Mouse (Mus musculus) mesoderm, embryonic 11.5 days (tissue): ENCODE results near the gene Defb30.

ENCODE experiments used
- DNase-seq: peaks from one replicate; pipeline ENCODE4 v3.0.0-alpha.2; 2012; ENCODE audit warnings: low read depth, low spot score

The Defb30 gene

DNA sequence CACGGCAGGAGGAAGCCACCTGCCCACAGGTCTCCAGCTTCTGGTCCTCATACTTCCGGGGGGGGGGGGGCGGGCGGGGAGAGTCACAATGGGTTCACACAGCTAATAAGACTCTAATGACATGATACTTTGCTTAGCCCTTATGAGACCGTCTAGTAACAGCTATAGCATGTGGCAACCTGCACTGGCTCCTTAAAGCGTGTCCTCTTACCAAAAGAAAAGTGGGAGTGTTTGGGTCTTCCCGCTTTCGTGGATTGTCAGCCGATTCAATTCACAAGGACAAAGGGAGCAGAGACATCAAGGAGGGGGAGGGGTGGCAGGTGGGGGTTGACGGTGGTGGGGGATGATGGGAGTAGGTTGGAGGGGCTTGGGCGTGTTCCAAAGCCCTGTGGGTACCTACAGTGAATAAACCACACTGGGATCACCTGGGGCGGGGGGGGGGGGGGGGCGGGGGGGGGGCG lies at the start of gene Defb30:
Defb30 (minus strand) TSS at position 51 of the 461 bp plus-strand sequence.
- no peak for DNase-seq

- DNase-seq: no peak
Measured at GRCm38 (mm10) chr14:63067708-63068107, 17.9 kb upstream of the Defb30 start.

GRCm38 (mm10) chr14:63066630-63067310 lies 17.0 kb upstream of the Defb30 start:
- DNase-seq: peak; percentile 71

DNA sequence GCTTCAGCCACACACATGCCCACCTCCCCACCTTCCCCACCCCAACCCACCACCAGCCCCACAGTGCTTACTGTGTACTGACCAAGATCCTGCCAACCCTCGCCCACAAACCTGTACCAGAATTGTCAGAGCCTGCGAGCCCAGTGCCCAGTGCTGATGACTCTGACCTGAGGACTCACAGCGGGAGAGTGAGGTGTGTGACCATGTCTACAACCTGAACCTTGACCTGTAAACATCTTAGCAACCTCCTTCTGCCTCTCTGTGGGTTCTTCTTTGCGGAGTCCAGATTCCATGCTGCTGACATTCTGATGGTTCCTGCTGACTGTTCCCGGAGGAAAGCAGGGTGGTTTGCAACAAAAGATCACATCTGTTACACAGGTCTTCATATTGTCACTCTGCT lies 15.6 kb upstream of the Defb30 start:
- DNase-seq: no peak

DNA sequence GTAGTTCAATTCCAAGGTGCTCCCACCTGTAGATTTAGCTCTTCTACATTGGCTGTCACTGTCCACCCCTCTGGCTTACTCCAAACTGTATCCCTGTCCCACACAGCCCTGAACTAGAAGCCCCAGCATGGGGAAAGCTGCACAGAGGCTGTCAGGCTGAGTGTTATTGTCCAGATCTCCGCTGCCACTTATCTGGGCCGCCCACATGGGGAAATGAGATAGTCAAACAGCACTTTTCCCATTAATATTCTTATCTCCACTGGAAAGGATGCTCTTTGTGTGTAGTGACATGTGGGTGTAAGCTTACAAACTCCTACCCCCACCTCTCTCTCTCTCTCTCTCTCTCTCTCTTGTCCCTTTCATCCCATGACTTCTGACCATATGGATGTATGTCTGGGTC lies 12.4 kb upstream of the Defb30 start:
- no peak for DNase-seq

GRCm38 (mm10) chr14:63060361-63060760 lies 10.6 kb upstream of the Defb30 start:
- DNase-seq: no peak

- DNase-seq: peak; percentile 37
Measured at GRCm38 (mm10) chr14:63054729-63055128, 5.0 kb upstream of the Defb30 start.

- DNase-seq: peak; percentile 61
Measured at GRCm38 (mm10) chr14:63050769-63051168, 1.0 kb upstream of the Defb30 start.

GRCm38 (mm10) chr14:63046691-63047090 lies 3.1 kb downstream of the Defb30 start, which contains the start of gene Defb42:
TSS of gene Defb42 (plus strand) at chr14:63046991.
- no peak for DNase-seq

DNA sequence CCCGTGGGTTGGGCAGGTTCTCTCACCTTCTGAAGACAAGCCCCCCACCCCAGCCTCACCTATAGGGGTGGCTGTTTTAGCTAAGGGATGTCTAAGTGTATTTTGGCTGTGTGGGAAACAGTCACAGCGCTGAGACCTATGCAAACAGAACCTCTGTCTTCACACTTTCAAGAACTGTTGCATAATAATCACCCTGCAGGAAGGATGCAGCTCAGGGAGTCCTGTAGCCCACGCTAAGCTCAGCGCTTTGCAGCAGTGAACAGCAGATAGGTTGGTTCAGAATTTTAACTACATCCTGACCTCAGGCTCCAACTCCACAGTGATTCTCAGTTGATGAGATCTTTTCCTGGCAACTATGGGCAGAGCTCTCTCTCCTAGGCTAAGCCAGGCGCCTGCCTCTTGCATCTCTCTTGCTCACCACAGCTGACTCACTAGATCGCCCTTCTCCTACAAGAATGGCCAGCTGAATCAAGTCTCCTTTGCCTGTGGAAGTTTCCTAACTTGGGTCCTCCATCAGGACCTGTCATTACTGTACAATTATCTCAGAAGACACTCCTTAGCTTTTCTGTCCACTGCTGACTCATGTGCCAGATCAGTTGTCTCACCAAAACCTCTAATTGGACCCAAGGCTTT lies 29.1 kb downstream of the Defb30 start:
- DNase-seq: no peak

- DNase-seq: no peak
Measured at GRCm38 (mm10) chr14:63014667-63015066, 35.1 kb downstream of the Defb30 start.

DNA sequence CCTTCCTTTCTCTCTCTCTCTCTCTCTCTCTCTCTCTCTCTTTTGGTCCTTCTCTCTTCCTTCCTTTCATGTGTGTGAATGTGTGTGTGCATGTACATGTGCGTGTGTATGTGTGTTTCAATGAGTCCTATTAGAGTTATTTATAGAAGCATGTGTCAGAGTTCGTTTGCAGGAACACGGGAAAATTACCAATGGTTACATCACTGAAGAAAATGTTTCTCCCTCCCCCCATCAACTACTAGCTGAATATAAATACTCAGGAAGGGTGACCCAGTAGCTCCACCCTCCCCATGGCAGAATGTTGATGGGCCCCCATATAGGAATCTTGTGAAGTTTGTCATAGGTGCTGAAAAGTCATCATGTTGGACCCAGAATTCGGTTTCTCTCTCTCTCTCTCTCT lies 36.7 kb downstream of the Defb30 start:
- DNase-seq: no peak

GRCm38 (mm10) chr14:63011471-63011870 lies 38.3 kb downstream of the Defb30 start, which contains the start of gene Defb43:
TSS of gene Defb43 (plus strand) at chr14:63011771.
- DNase-seq: no peak

GRCm38 (mm10) chr14:63002588-63002987 lies 47.2 kb downstream of the Defb30 start:
- DNase-seq: no peak

DNA sequence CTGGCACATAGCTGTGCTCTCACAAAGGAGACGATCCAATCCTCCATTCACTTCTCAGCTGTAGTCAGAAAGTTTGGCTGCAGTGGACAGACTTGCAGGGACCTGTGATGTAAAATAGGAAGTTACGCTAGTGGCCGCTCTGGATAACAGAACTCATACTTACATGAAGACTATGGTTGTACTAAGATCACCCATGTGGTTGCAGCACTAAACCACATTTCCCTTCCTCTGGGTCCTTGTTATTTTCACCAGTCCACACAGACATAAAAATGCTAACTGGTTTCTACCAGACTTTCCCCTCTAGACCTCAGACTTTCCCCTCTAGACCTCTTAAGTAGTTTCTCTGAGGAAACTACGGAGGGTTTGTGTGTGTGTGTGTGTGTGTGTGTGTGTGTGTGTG lies 50.8 kb downstream of the Defb30 start:
- DNase-seq: no peak

DNA sequence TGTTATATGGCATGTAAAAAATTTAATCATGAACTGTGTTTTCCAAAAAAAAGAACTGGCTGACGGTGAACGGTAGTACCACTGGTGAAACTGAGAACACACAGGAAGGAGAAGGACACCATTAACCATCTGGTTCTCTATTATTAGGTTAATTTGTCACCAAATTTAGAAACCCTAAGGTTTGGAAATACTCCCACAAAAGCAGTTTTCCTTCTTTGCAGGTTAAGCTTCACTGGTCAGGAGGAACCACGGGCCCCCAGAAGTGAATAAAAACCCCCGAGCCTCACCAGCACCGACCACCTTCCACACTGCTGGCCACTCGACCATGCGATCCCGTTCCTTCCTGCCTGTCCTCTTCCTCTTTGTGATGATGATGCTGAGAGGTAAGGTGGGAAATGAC lies 52.0 kb downstream of the Defb30 start, which contains the start of gene Defb47:
Defb47 (plus strand) TSS at position 301 of the 400 bp plus-strand sequence.
- no peak for DNase-seq

DNA sequence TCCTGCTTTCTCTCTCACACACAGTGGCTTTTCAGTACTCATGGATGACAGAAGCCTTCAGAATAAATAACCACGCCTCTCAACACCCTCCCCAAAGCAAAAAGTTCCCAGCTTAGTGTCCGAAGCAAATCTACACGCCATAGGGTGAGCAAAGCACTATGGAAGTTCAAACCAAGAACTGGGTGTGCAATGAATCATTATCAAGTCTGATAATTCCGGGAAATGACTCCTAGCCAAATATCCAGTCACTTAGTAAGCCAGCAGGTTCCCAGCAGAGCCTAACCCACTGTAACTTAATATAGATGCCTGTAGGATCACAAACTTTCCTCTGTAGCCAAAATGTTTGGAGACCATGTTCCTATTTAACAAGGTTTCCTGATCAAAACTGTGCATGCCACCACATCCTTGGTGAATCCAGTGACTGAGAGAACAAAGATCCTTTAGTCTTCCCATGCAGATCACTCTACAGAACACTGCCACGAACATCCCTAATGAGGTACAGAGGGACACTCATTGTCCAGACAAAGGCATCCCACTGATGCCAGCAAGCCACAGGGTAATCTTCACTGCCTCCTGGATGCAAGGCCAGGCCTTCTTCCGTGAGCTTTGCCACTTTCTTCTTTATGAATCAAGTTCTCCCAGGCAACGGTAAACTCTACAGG lies 57.8 kb downstream of the Defb30 start:
- DNase-seq: no peak

- DNase-seq: no peak
Measured at GRCm38 (mm10) chr14:62991271-62991670, 58.5 kb downstream of the Defb30 start.

- DNase-seq: no peak
Measured at GRCm38 (mm10) chr14:62984410-62984809, 65.3 kb downstream of the Defb30 start, which contains the start of gene Defb48. TSS of gene Defb48 (minus strand) at chr14:62984510.
